ENCODE assay signal across 9 mouse cellular contexts in the genomic region with DNA sequence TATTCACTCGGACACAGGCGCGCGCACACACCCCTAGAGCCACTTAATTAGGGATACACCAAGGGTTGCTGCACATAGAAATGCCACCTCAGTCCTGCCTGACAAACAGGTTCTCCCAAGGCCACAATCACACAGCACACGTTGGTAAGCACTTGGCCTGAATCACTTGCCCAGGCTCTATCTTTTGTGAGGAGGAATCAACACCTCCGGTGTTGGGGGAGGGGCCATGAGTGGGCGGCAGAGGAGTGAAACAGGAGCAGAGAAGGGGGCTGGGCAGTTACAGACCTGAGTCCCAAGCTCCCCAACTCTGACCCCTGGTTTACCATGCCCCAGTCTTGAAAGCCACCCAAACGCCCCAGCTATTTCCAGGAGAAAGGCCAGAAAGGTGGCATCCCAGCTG. TPM values are rescaled to one million over a fixed set of nuclear protein-coding genes. Genes with fewer than 3 reads are reported as not detected.
DNase-seq lines count a peak whose midpoint lies in the region; ATAC-seq and TF ChIP-seq lines count a peak whose summit lies in the region.
"Had no signal": no experiment of that assay in that cellular context is flagged by ENCODE, and none has a peak within 500 bp of the region (broad histone marks: within the 10 kb centered on the region; RNA-seq: fewer than 3 reads in every experiment).

No protein-coding gene starts in this region.

- no peaks in the 10 kb centered on the region; the same call in 1 of the 2 replicates for H3K4me1 ChIP-seq in lung, embryonic 14.5 days (ENCODE audit: insufficient read depth)
- H3K4me1 ChIP-seq in hindbrain, embryonic 15.5 days (replicated peaks), result peaks cover 24% of the 10 kb centered on the region
- peaks cover 36% of the 10 kb centered on the region for H3K4me1 ChIP-seq in neural tube, embryonic 15.5 days

- no peak overlapping the region for H3K9ac ChIP-seq in lung, embryonic 14.5 days
- H3K9ac ChIP-seq in hindbrain, embryonic 15.5 days, result no peak overlapping the region
- no peak overlapping the region for H3K9ac ChIP-seq in neural tube, embryonic 15.5 days (replicated peaks)

- 26% methylated on average over 8 of the region's 8 CpGs for WGBS in lung, embryonic 14.5 days
- 15% methylated on average over 8 of the region's 8 CpGs for WGBS in hindbrain, embryonic 15.5 days
- 16% methylated on average over 8 of the region's 8 CpGs for WGBS in neural tube, embryonic 15.5 days

- no peak for ATAC-seq in lung, embryonic 14.5 days (ENCODE audit: insufficient read depth)
- no peak for ATAC-seq in hindbrain, embryonic 15.5 days (ENCODE audit: low FRiP score, low read depth)
- ATAC-seq in neural tube, embryonic 15.5 days (ENCODE audit: low FRiP score), result no peak
- ATAC-seq in inflammation-experienced regulatory T-cells, adult 6 months, result no peak

- no peaks in the 10 kb centered on the region for H3K9me3 ChIP-seq in lung, embryonic 14.5 days (ENCODE audit: low read depth, low read length)
- H3K9me3 ChIP-seq in hindbrain, embryonic 15.5 days, result no peaks in the 10 kb centered on the region
- no peaks in the 10 kb centered on the region for H3K9me3 ChIP-seq in neural tube, embryonic 15.5 days (replicated peaks)

- no peak for TF ChIP-seq CTCF in lung, embryonic 14.5 days (IDR thresholded peaks at IDR 0.05; ENCODE audit: low read depth)

- no peak overlapping the region for H3K27ac ChIP-seq in lung, embryonic 14.5 days (ENCODE audit: low read depth)
- H3K27ac ChIP-seq in hindbrain, embryonic 15.5 days (replicated peaks), result no peak overlapping the region
- no peak overlapping the region for H3K27ac ChIP-seq in neural tube, embryonic 15.5 days (replicated peaks)

- peak; percentile 45 for DNase-seq in cerebellum, adult 9-10 months
- DNase-seq in cerebellum, postnatal 4 days (ENCODE audit: low spot score in 2 of 2), result no peak
- peak; percentile 34 for DNase-seq in lung, embryonic 14.5 days
- DNase-seq in lung, postnatal 14 days, result no peak
- DNase-seq in adrenal gland, postnatal 14 days, result no peak

- no peak overlapping the region for H3K4me3 ChIP-seq in lung, embryonic 14.5 days (ENCODE audit: low read depth, low read length)
- H3K4me3 ChIP-seq in hindbrain, embryonic 15.5 days, result peak overlapping the region; percentile 71; the same call in 1 of the 2 replicates
- no peak overlapping the region for H3K4me3 ChIP-seq in neural tube, embryonic 15.5 days (replicated peaks)

- H3K4me2 ChIP-seq in lung, embryonic 14.5 days, result peak overlapping the region; percentile 79; the same call in 1 of the 2 replicates
- H3K4me2 ChIP-seq in hindbrain, embryonic 15.5 days, result 0 out of 2 replicates have a peak overlapping the region, but pooled peaks have one; percentile 56
- peak overlapping the region; percentile 70 for H3K4me2 ChIP-seq in neural tube, embryonic 15.5 days

- H3K36me3 ChIP-seq in lung, embryonic 14.5 days (ENCODE audit: insufficient read depth), result peaks cover 52% of the 10 kb centered on the region
- peaks cover 44% of the 10 kb centered on the region for H3K36me3 ChIP-seq in hindbrain, embryonic 15.5 days
- peaks cover 46% of the 10 kb centered on the region for H3K36me3 ChIP-seq in neural tube, embryonic 15.5 days

- peaks cover 5% of the 10 kb centered on the region; the same call in 1 of the 2 replicates for H3K27me3 ChIP-seq in lung, embryonic 14.5 days (ENCODE audit: insufficient read depth, low read length)
- H3K27me3 ChIP-seq in hindbrain, embryonic 15.5 days, result no peaks in the 10 kb centered on the region; the same call in 1 of the 2 replicates
- peaks cover 6% of the 10 kb centered on the region for H3K27me3 ChIP-seq in neural tube, embryonic 15.5 days (replicated peaks)

RNA-seq across cellular contexts. Expression of gene Cul9, which starts 0.8 kb away (rescaled TPM):
- 2.8 and 2.9 TPM in 2 replicates for polyA plus RNA-seq in lung, embryonic 14.5 days (2014; fragmentation: Nextera tagmentation; extraction: Ambion mirVana)
- polyA plus RNA-seq in hindbrain, embryonic 15.5 days (2015; fragmentation: Nextera tagmentation; extraction: Ambion mirVana), result 21.0 and 26.5 TPM in 2 replicates
- 17.3 and 22.6 TPM in 2 replicates for polyA plus RNA-seq in neural tube, embryonic 15.5 days (2015; fragmentation: Nextera tagmentation; extraction: Ambion mirVana)
- 17.1 and 20.7 TPM in 2 replicates for total RNA-seq in adrenal gland, postnatal 14 days (2021)
- 1 to 10 TPM in 2 of 3 experiments, under 1 TPM in 1; 0.78 to 7.5 (median 3.1) TPM for polyA plus RNA-seq in inflammation-experienced regulatory T-cells, adult 6 months (2017; shearing (Covaris generic))

RNA-seq across cellular contexts. Expression of gene Srf, which starts 9.0 kb away (rescaled TPM):
- polyA plus RNA-seq in lung, embryonic 14.5 days (2014; fragmentation: Nextera tagmentation; extraction: Ambion mirVana), result 11.4 and 15.1 TPM in 2 replicates
- 2.7 and 4.5 TPM in 2 replicates for polyA plus RNA-seq in hindbrain, embryonic 15.5 days (2015; fragmentation: Nextera tagmentation; extraction: Ambion mirVana)
- polyA plus RNA-seq in neural tube, embryonic 15.5 days (2015; fragmentation: Nextera tagmentation; extraction: Ambion mirVana), result 2.5 and 6.4 TPM in 2 replicates
- total RNA-seq in adrenal gland, postnatal 14 days (2021), result 38.4 and 39.2 TPM in 2 replicates
- polyA plus RNA-seq in inflammation-experienced regulatory T-cells, adult 6 months (2017; shearing (Covaris generic)), result 10 to 100 TPM in 1 of 3 experiments, 1 to 10 TPM in 2; 4.8 to 15.7 (median 7.7) TPM

RNA-seq across cellular contexts. Expression of gene Dnph1, which starts 50.5 kb away (rescaled TPM):
- 50.3 and 60.8 TPM in 2 replicates for polyA plus RNA-seq in lung, embryonic 14.5 days (2014; fragmentation: Nextera tagmentation; extraction: Ambion mirVana)
- polyA plus RNA-seq in hindbrain, embryonic 15.5 days (2015; fragmentation: Nextera tagmentation; extraction: Ambion mirVana), result 21.8 and 22.4 TPM in 2 replicates
- 13.6 and 22.7 TPM in 2 replicates for polyA plus RNA-seq in neural tube, embryonic 15.5 days (2015; fragmentation: Nextera tagmentation; extraction: Ambion mirVana)
- total RNA-seq in adrenal gland, postnatal 14 days (2021), result 5.3 and 7.8 TPM in 2 replicates
- 10 to 100 TPM in 1 of 3 experiments, 1 to 10 TPM in 2; 4.6 to 17.6 (median 6.8) TPM for polyA plus RNA-seq in inflammation-experienced regulatory T-cells, adult 6 months (2017; shearing (Covaris generic))
- total RNA-seq: neutrophil, adult 5-6 weeks had no signal

RNA-seq across cellular contexts. Expression of gene Ttbk1, which starts 59.5 kb away (rescaled TPM):
- 0.05 and 0.11 TPM in 2 replicates for polyA plus RNA-seq in lung, embryonic 14.5 days (2014; fragmentation: Nextera tagmentation; extraction: Ambion mirVana)
- 8.6 and 8.9 TPM in 2 replicates for polyA plus RNA-seq in hindbrain, embryonic 15.5 days (2015; fragmentation: Nextera tagmentation; extraction: Ambion mirVana)
- 5.5 and 7.8 TPM in 2 replicates for polyA plus RNA-seq in neural tube, embryonic 15.5 days (2015; fragmentation: Nextera tagmentation; extraction: Ambion mirVana)
- total RNA-seq in adrenal gland, postnatal 14 days (2021), result 0.78 and 1.4 TPM in 2 replicates
- polyA plus RNA-seq in inflammation-experienced regulatory T-cells, adult 6 months (2017; shearing (Covaris generic)), result 1 to 10 TPM in 1 of 3 experiments, under 1 TPM in 2; 0.57 to 1.2 (median 0.58) TPM

Comparison
In these comparisons a context has a peak if more than half of its experiments do, and no peak if none do; other contexts are left out.
1. DNase-seq: peak in cerebellum, adult 9-10 months (single experiment) and lung, embryonic 14.5 days (single experiment); none in cerebellum, postnatal 4 days (0 of 2), lung, postnatal 14 days (single experiment) and adrenal gland, postnatal 14 days (single experiment).
2. Peak in every context shown above with its lines, with median percentiles within 50 percentile points of each other: H3K4me2 ChIP-seq.